Mouse (Mus musculus): ENCODE results near the gene Tex26.

DNA sequence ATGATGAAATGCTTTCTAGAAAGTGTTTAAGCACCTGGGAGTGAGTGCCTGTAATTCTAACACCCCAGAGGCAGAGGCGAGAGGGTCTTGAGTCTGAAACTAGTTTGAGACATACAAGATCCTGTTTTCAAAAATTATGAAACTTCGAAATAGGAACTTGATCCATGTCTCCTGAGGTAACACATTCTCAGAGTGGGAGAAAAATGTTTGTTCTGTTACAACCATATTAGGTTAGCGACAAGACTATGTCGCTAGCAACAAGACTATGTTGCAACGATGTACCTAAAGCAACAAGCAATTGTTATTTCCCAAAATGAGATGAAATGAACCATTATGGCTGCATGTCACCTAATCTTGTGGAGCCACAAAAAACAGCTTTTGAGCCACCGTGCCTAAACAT lies 46.0 kb downstream of the Tex26 start:
- TF ChIP-seq POLR2A (IDR thresholded peaks at IDR 0.05; ENCODE audit: insufficient read depth, low read depth, low read length): no peak
- no peak for TF ChIP-seq CTCF (IDR thresholded peaks at IDR 0.05; ENCODE audit: insufficient read depth, low read depth, low read length)
